Mouse (Mus musculus) right cerebral cortex, adult 2 months (tissue): Measurements from ENCODE around the gene Slc7a3.
A peak's percentile ranks its signal among the peaks of the same experiment; 100 is the strongest.
"Not testable (repeated sequence)": the region's sequence is repeated elsewhere in the genome, so short reads cannot be mapped to it uniquely, and the experiment has no call there.

Source experiments
- DNase-seq, 2 experiments: peaks; one replicate each; pipeline ENCODE4 v3.0.0; 2021 to 2022; ENCODE audit warnings: low spot score in 2 of 2

Gene Slc7a3

DNA sequence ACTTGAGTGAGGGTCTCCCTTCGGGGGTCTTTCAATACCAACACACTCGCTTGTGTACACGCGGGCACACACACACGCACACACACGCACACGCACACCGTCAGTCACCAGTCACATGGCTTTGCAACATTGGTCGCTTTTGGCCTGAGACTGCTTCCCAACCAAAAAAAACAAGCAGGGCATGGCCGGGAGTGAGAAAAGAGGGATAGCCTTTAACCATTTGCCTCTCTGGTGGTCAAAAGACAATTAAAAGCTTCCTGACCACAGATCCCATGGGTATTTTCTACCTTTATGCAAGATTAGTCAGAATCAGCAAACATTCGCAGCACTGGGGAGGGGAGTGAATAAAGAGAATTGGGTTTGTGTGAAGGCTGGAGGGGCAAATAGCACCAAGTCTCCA is at the start of gene Slc7a3:
Gene Slc7a3, minus strand, starts transcription at position 101 of the 400 bp plus-strand sequence.
- no peak for DNase-seq

DNA sequence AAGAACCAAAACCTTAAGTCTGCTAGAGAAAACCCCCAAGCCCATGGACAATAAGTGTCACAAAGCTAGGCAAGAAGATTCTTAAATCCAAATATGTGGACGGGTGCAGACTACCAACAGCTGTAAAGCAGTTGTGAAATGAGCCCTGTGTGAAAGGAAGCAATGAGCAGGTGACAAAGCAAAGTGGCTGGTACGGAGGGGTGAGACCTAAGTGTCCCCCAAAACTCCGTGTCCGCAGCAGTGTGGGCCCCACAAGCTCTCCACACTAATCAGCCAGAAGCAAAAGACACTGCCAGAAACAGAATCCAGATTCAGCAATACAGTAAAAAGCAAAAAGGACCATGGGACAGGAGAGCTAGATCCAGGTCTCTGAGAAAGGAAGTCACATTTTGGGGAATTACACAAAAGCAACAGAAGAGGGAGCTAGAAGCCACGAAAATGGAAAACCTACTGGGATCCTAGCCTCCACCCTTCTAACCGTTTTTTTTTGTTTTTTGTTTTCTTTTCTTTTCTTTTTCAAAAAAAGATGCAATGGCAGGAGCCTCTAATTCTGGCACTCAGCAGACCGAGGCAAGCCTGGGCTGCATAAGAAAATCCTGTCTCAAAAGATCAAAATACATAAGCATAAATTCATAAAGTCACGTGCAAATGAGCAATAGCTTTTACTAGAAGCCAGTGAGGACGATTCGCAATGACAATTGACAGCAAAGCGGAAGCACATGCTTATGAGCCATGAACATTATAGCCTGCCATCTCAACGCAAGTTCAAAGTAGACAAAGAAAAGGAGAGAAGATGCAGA is 46.4 kb upstream of the Slc7a3 start:
- DNase-seq, result peak; percentile 8 to 22

DNA sequence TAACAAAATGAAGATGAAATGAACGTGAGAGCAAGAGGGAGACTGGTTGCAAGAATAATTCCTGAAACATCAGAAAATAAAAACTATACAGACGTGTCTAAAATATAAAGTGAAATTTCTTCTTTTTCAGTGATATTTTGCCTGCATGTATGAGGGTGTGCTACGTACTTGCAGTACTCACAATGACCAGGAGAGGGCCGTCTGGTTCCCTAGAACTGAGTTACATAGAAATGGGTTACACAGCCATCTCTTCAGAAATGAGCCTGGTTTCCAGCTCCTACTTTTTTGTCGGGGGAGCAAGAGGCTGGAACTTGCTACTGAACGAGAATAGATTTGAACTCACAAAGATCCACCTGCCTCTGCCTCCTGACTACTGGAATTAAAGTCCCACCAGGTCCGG is 45.2 kb upstream of the Slc7a3 start:
- peak; percentile 76 to 79 for DNase-seq

DNA sequence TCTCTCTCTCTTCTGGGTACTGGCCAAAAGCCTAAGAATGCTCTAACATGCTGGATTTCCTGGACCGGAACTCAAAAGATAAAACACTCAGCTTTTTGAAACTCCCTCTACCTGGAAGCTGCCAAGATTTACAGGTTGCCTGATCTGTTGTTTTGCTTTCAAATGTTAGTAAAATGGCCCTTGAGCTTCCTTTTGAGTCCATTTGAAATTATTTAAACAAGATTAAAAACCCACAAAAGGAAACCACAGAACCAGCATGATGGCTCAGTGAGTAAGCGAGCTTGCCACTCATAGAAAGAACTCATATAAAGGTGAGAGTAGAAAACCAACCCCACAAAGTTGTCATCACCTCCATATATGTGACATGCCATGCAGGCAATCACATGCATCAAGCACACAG is 42.7 kb upstream of the Slc7a3 start:
- no peak for DNase-seq

DNA sequence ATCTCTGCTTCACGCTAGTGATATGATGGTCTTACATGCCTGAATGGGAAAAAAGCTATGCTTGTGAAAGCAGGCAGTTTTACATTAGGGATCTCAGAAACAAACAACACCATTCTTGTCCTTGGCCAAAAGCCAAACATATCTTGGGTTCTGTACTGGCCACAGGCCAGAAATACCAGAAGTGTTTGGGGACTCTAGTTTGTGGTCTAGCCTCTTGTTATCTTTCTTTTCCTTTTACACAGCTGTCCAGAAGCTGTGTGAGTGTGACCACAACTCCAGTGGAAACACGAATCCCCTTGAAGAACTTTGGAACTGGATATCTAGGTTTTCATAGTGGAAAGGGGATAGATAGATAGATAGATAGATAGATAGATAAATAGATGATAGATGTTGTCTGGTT is 41.2 kb upstream of the Slc7a3 start:
- DNase-seq, result no peak

DNA sequence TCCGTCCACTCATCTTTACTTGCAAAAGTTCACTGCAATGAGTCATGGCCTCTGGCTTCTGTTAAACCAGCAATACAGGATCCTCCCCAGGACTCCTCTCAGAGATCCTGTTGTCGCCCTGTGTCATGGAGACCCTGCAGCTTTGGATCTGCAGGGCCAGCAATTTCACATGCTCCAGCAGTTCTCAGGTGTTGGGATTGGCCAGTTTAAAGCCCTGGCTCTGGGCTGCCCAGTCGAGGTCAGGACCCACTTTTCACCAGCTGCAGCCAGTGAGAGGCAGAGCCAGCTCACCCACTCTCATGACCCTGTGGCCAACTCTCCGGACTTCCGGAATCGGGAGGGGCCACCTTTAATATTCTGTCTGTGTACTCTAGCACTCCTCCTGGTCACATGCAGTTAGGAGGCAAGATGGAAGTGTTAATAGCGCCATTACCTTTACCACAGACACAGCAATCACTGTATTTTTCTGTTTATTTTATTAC is 40.7 kb upstream of the Slc7a3 start:
- no peak for DNase-seq

DNA sequence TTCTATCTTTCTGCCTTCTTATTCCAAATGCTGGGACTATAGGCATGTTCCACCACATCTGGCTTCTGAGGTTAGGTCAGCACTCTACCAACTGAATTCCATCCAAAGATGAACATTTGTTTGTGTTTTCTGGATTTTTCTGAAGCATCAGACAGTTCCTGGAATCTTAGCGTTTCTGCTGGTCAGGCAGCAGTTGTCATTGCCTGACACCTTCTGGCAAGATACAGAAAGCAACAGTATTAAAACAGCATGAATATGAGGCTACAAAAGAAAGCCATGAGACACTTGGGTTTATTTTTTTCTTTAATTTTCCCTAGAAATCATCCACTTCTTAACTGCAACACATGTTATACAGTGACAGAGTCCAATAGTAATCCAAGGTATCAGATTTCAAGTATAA is 34.7 kb upstream of the Slc7a3 start:
- DNase-seq, result no peak

DNA sequence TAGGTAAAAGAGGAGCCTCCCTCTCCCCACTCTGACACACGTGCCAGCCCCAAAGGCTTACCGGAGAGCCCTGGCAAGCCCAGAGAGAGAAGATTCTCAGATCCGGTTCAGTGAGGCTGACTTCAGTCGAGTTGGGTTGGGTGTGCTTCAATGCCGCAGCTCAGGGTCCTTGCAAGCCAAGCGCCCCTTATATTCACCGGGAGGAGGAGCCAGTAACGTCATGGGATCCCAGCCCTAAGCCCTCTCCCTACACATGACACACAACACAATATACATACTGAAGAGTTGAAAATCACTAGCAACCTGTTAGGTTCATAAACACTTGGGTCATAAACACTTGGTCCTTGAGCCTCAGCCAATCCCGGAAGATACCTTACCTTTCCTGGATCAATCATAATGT is 609 bp downstream of the Slc7a3 start:
- DNase-seq, result not testable (repeated sequence)

DNA sequence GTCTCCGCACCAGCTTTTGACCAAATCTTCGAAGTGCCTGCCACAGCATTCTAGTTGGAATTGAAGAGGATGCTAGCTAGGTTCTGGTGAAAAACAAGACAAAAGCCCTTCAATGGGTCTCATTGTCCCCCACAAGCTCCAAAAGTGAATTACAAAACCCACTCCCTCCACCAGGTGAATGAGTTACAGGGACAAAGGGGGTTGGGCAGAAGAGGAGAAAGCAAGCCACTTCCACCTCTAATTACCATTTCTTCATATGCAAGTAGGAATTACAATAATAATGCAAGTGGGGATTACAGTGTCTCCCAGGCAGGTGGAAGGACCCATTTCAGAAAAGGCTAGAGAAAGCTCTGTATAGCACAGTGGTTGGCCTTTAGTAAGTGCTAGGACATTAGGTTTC is 1.6 kb downstream of the Slc7a3 start:
- DNase-seq, result no peak

DNA sequence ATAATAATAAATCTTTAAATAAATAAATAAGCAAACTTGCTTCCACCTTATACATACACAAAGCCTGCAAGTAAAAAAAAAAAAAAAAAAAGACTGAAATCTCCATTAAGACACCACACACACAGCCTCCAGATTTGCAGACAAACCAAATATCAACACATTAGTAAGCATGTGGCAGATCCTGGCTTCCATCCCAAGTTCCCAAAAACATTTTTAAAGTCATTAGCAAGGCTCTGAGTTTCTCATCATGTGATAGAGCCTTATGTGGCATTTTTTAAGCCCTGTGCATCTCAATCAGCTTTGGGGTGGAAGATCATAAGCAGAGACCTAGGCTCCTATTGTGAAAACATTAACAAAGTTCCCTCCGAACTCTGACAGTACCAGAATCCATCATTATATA is 20.6 kb downstream of the Slc7a3 start:
- no peak for DNase-seq

DNA sequence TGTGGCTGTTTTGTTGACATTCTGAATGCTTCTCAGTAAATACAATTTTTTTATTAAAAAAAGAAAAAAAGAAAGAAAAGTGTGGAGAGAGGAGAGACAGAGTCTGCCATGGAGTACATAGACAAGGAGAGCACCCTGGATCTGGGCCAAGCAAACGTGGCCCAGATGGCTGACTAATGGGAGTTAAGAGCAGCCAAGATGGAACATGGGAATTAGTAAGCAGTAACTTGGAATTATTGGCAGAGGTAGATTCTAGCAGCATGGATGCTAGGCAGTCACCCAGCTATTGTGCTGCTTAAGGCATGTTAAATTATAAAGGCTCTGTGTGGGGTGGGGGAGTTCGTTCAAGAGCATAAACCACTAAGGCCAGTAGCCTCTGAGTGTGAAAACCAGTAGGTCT is 22.3 kb downstream of the Slc7a3 start:
- DNase-seq, result no peak

DNA sequence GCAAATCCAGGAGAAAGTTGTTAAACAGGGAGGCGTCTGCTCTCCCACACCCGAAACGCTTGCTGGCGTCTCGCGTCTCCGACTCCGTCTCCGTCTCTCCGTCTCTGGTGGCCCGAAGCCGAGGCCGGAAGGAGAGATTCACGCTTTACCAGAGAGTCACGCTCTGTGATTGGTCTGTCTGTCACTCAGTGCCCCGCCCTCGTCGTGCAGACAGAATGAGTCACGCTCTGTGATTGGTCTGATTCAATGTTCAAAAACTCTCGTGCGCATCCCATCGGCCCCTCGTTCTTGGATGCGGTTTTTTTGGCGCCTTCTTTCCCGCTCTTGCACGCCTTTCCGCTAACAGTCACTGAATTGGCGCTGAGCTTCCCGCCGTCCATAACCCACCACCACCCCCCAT is 26.3 kb downstream of the Slc7a3 start, which contains the start of gene Tex11:
Gene Tex11, minus strand, starts transcription at position 127 of the 400 bp plus-strand sequence.
- DNase-seq, result no peak
